Mouse (Mus musculus): Measurements from ENCODE around the gene Ccdc7a.

Ccdc7a gene

GRCm38 (mm10) chr8:128688679-128689078 lies 376.6 kb downstream of the Ccdc7a start:
- no peak for DNase-seq (ENCODE audit: inconsistent age in 2 of 2, low spot score in 1 of 2)

GRCm38 (mm10) chr8:128686429-128686990 lies 378.8 kb downstream of the Ccdc7a start:
- DNase-seq (ENCODE audit: inconsistent age in 2 of 2, low spot score in 1 of 2): no peak

DNA sequence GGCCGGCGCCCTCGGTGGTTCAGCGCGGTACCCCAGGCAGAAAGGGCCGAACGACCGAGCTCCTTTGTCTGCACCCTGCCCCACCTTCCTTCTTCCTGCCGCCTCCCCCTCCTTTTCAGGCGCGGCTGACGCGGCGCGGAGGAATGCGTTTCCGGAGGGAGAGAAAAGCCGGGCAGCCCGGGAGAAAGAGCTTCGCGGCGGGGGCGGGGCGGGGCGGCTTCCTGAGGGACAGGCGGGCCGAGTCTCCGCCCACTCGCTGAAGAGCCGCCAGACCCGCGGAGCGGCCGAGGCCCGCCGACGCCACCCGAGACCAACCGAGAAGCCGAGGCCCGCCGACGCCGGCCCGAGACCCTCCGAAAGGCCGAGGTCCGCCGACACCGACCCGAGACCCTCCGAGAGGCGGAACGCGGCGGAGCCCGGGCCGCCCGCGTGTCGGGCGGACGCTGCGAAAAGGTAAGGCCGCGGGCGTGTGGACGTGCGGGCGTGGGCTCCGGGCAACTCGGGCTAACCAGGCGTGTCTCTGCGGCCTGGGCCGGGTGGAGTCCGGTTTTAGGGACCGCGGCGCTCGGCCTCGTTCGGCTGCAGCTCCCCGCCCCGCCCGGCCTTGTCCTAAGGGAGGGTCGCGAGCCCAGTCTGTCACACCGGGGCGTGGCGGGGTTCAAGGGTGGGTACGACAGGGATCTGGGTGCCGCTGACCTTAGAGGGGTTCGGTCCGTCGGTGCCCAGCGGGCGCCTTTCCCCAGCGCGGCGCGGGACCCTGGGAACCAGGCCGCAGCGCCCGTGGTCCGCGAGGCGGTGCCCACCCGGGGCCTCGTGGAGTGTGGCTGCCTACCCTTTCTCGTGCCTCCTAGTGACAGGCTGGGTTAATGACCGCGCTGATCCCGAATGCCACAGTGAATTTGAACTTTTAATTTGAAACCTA lies 379.5 kb downstream of the Ccdc7a start, which contains the start of gene Itgb1:
Itgb1 (plus strand) TSS at position 148 of the 922 bp plus-strand sequence.
- DNase-seq (ENCODE audit: inconsistent age in 2 of 2, low spot score in 1 of 2): peak; percentile 96 to 99

- no peak for DNase-seq (ENCODE audit: inconsistent age in 2 of 2, low spot score in 1 of 2)
These were observed 380.5 kb downstream of the Ccdc7a start for GRCm38 (mm10) chr8:128684609-128685506.

Measured in adrenal gland, adult (tissue).